8 mouse cellular contexts compared by ENCODE assay signal in genomic region chr2:148732327-148733000, GRCm38 (mm10). TPM values are rescaled to one million over a fixed set of nuclear protein-coding genes. Genes with fewer than 3 reads are reported as not detected.
DNase-seq lines count a peak whose midpoint lies in the region; ATAC-seq and TF ChIP-seq lines count a peak whose summit lies in the region.

TSS of gene Napb (minus strand) at chr2:148732467.

- H3K4me3 ChIP-seq in E14TG2a.4 (replicated peaks; ENCODE audit: low read length): peak within 1 kb of the TSS; percentile 91
- peak within 1 kb of the TSS; percentile 80 for H3K4me3 ChIP-seq in forebrain, embryonic 13.5 days
- peak within 1 kb of the TSS; percentile 64 for H3K4me3 ChIP-seq in liver, embryonic 15.5 days (replicated peaks)
- peak within 1 kb of the TSS; percentile 73 for H3K4me3 ChIP-seq in neural tube, embryonic 11.5 days (ENCODE audit: low read depth, low read length)
- H3K4me3 ChIP-seq in stomach, postnatal 0 days (ENCODE audit: low read depth, low read length): peak within 1 kb of the TSS; percentile 75

- H3K4me1 ChIP-seq in E14TG2a.4 (replicated peaks; ENCODE audit: low read depth, low read length): peaks cover 11% of the 10 kb centered on the region
- peaks cover 13% of the 10 kb centered on the region for H3K4me1 ChIP-seq in forebrain, embryonic 13.5 days
- peaks cover 7% of the 10 kb centered on the region; the same call in 1 of the 2 replicates for H3K4me1 ChIP-seq in liver, embryonic 15.5 days (replicated peaks)
- peaks cover 4% of the 10 kb centered on the region for H3K4me1 ChIP-seq in neural tube, embryonic 11.5 days (ENCODE audit: control insufficient read depth, insufficient read depth, low read length)
- 0 out of 2 replicates have a peak, but pooled peaks cover 3% of the 10 kb centered on the region for H3K4me1 ChIP-seq in stomach, postnatal 0 days (replicated peaks; ENCODE audit: control insufficient read depth, insufficient read depth)

- H3K36me3 ChIP-seq in E14TG2a.4 (ENCODE audit: insufficient read depth, low read length): no peaks in the 10 kb centered on the region
- H3K36me3 ChIP-seq in forebrain, embryonic 13.5 days (ENCODE audit: poor library complexity, severe bottlenecking): no peaks in the 10 kb centered on the region
- H3K36me3 ChIP-seq in liver, embryonic 15.5 days (replicated peaks): no peaks in the 10 kb centered on the region
- H3K36me3 ChIP-seq in neural tube, embryonic 11.5 days (ENCODE audit: control insufficient read depth, insufficient read depth, low read length): no peaks in the 10 kb centered on the region
- H3K36me3 ChIP-seq in stomach, postnatal 0 days (ENCODE audit: control insufficient read depth, insufficient read depth, low read length): no peaks in the 10 kb centered on the region

- peaks cover 24% of the 10 kb centered on the region for H3K9me3 ChIP-seq in E14TG2a.4 (ENCODE audit: low read length)
- H3K9me3 ChIP-seq in forebrain, embryonic 13.5 days (replicated peaks): peaks cover 8% of the 10 kb centered on the region; the same call in 1 of the 2 replicates
- no peaks in the 10 kb centered on the region for H3K9me3 ChIP-seq in liver, embryonic 15.5 days (replicated peaks)
- H3K9me3 ChIP-seq in neural tube, embryonic 11.5 days (ENCODE audit: control insufficient read depth, low read length): no peaks in the 10 kb centered on the region
- no peaks in the 10 kb centered on the region for H3K9me3 ChIP-seq in stomach, postnatal 0 days (ENCODE audit: control insufficient read depth, low read length)

- WGBS in forebrain, embryonic 13.5 days: 3% methylated on average over 18 of the region's 18 CpGs
- 3% methylated on average over 18 of the region's 18 CpGs for WGBS in liver, embryonic 15.5 days (ENCODE audit: insufficient replicate concordance)
- 4% methylated on average over 17 of the region's 18 CpGs for WGBS in neural tube, embryonic 11.5 days
- 2% methylated on average over 18 of the region's 18 CpGs for WGBS in stomach, postnatal 0 days

- TF ChIP-seq CTCF in E14TG2a.4 (conservative IDR thresholded peaks at IDR 0.05; ENCODE audit: low read length): no peak
- TF ChIP-seq CTCF in stomach, postnatal 0 days (IDR thresholded peaks at IDR 0.05; ENCODE audit: low read depth): no peak

- no peak for TF ChIP-seq EP300 in stomach, postnatal 0 days (optimal IDR thresholded peaks at IDR 0.05)

- peak within 1 kb of the TSS; percentile 78 for H3K4me2 ChIP-seq in forebrain, embryonic 13.5 days
- H3K4me2 ChIP-seq in liver, embryonic 15.5 days: peak within 1 kb of the TSS; percentile 77
- H3K4me2 ChIP-seq in neural tube, embryonic 11.5 days (ENCODE audit: low read depth): peak within 1 kb of the TSS; percentile 92
- peak within 1 kb of the TSS; percentile 93 for H3K4me2 ChIP-seq in stomach, postnatal 0 days (replicated peaks; ENCODE audit: low read depth)

- peak within 1 kb of the TSS; percentile 91 for H3K9ac ChIP-seq in forebrain, embryonic 13.5 days
- peak within 1 kb of the TSS; percentile 50 for H3K9ac ChIP-seq in liver, embryonic 15.5 days
- peak within 1 kb of the TSS; percentile 69 for H3K9ac ChIP-seq in neural tube, embryonic 11.5 days (ENCODE audit: low read length)
- H3K9ac ChIP-seq in stomach, postnatal 0 days (ENCODE audit: low read length): peak within 1 kb of the TSS; percentile 81

- intact Hi-C loops in heart, postnatal 10 days (cut with DNase I): loop anchor here (2.0 kb wide), 1 partner anchor 52 kb away; the partner anchor contains the start of gene Gzf1

- H3K27me3 ChIP-seq in E14TG2a.4 (ENCODE audit: insufficient read depth, low read length): no peaks in the 10 kb centered on the region
- no peaks in the 10 kb centered on the region for H3K27me3 ChIP-seq in forebrain, embryonic 13.5 days
- no peaks in the 10 kb centered on the region for H3K27me3 ChIP-seq in liver, embryonic 15.5 days
- H3K27me3 ChIP-seq in neural tube, embryonic 11.5 days (ENCODE audit: control insufficient read depth, insufficient read depth, low read length): no peaks in the 10 kb centered on the region
- no peaks in the 10 kb centered on the region for H3K27me3 ChIP-seq in stomach, postnatal 0 days (ENCODE audit: control insufficient read depth, insufficient read depth, low read length)

- peak; percentile 100 for ATAC-seq in forebrain, embryonic 13.5 days
- ATAC-seq in liver, embryonic 15.5 days (ENCODE audit: insufficient read depth): peak; percentile 92
- peak; percentile 99 for ATAC-seq in neural tube, embryonic 11.5 days (ENCODE audit: insufficient read depth, low FRiP score, low TSS enrichment)
- ATAC-seq in stomach, postnatal 0 days (ENCODE audit: low FRiP score, low TSS enrichment): peak; percentile 99

- peak; percentile 95 for DNase-seq in cerebellum, adult 11 months
- peak; percentile 95 for DNase-seq in heart, postnatal 10 days
- peak; percentile 94 to 95 for DNase-seq in kidney, postnatal 4 days
- DNase-seq in neural tube, embryonic 11.5 days (ENCODE audit: low spot score): peak; percentile 93
- DNase-seq in stomach, postnatal 0 days (ENCODE audit: low spot score): peak; percentile 92

- peak within 1 kb of the TSS; percentile 44; the same call in 1 of the 2 replicates for H3K27ac ChIP-seq in forebrain, embryonic 13.5 days
- H3K27ac ChIP-seq in liver, embryonic 15.5 days (replicated peaks): no peak within 1 kb of the TSS
- no peak within 1 kb of the TSS for H3K27ac ChIP-seq in neural tube, embryonic 11.5 days (ENCODE audit: low read depth, low read length)
- H3K27ac ChIP-seq in stomach, postnatal 0 days (replicated peaks): peak within 1 kb of the TSS; percentile 58; the same call in 1 of the 2 replicates

RNA-seq across cellular contexts. Expression of gene Napb, which starts in this region (rescaled TPM):
- 20.3 and 23.6 TPM in 2 replicates for polyA plus RNA-seq in forebrain, embryonic 13.5 days (2015; fragmentation: Nextera tagmentation; extraction: Ambion mirVana)
- 1 to 10 TPM; 2.1 to 2.5 TPM for total RNA-seq in heart, postnatal 10 days (2021)
- 0.29 and 0.30 TPM in 2 replicates for polyA plus RNA-seq in liver, embryonic 15.5 days (2015; fragmentation: Nextera tagmentation; extraction: Ambion mirVana)
- polyA plus RNA-seq in neural tube, embryonic 11.5 days (2014; fragmentation: Nextera tagmentation; extraction: Ambion mirVana): 22.8 and 25.7 TPM in 2 replicates
- polyA plus RNA-seq in stomach, postnatal 0 days (2015; fragmentation: Nextera tagmentation; extraction: Ambion mirVana): 2.2 and 2.4 TPM in 2 replicates

Comparison
In these comparisons a context has a peak if more than half of its experiments do, and no peak if none do; other contexts are left out.
1. Peak in ATAC-seq, H3K4me3 ChIP-seq, H3K9ac ChIP-seq and H3K4me2 ChIP-seq in liver, embryonic 15.5 days; RNA of the gene not detected or under 1 TPM.
2. H3K27ac ChIP-seq: peak in forebrain, embryonic 13.5 days (single experiment) and stomach, postnatal 0 days (single experiment); none in liver, embryonic 15.5 days (single experiment) and neural tube, embryonic 11.5 days (single experiment).
3. Peak in every context shown above with its lines, with median percentiles within 50 percentile points of each other: H3K4me3 ChIP-seq, DNase-seq, ATAC-seq, H3K4me2 ChIP-seq and H3K9ac ChIP-seq.